Mouse (Mus musculus) Patski (cell line): ENCODE measurements around the gene Nlrc5. TPM values are rescaled to one million over a fixed set of nuclear protein-coding genes. Genes with fewer than 3 reads are reported as not detected.

Experiments used
- ATAC-seq: fragments of 100-300 bp; one replicate; pipeline ENCODE4 v1.8.0; 2021
- CTCF ChIA-PET: fragments of 350-600 bp; sonication (Branson Sonifier 250); formaldehyde crosslinking; loops from one replicate; lab custom pipeline; 2022; ENCODE audit warnings: inconsistent platforms; lab: Charles Lee
- POLR2A ChIA-PET: fragments of 350-600 bp; sonication (Branson Sonifier 250); formaldehyde crosslinking; loops from one replicate; lab custom pipeline; 2022; ENCODE audit warnings: antibody characterized with exemption, inconsistent platforms; lab: Charles Lee
- DNase-seq: peaks from one replicate; pipeline ENCODE4 v3.0.0-alpha.2; 2011; ENCODE audit warnings: low read depth, low spot score
- H3K27me3 ChIP-seq: fragments of 371-371 bp; one replicate; pipeline ENCODE4 v1.5.1; 2021
- CTCF ChIP-seq: fragments of 100-300 bp; IDR thresholded peaks from one replicate; pipeline ENCODE4 v1.5.1; 2021
- in situ Hi-C: fragments of 300-500 bp; cut with MboI; formaldehyde crosslinking; loops from 3 replicates; pipeline ENCODE4 v1.11.1; 2018; ENCODE audit warnings: low pct_unique_long_range_greater_than_20kb, mixed read lengths
- polyA plus RNA-seq: library from polyadenylated mRNA; unstranded; gene quantifications from one replicate; pipeline ENCODE4 v1.2.3, GENCODE M21; 2021

Nlrc5 gene
- polyA plus RNA-seq, 1 experiment from 2014 or later = 0.76 TPM

DNA sequence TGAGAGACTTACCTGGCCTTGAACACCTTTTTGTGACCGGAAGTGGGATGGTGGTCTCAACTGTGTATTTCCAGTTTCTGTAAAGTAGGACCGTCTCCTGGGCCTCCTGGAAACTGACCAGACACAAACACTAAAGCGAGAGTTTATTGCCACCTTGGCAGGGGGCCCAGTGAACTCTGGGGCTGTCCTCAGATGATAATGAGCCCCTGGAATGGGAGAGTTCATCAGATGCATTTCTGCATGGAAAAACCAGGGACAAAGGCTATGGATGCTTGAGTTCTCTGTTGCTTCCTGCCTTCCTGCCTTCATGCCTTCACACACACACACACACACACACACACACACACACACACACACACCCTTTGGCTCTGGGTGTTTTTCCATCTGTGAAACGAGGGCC is 100.5 kb downstream of the Nlrc5 start:
- DNase-seq = no peak
- in situ Hi-C loops = no loop called here
- CTCF ChIA-PET = interaction anchor here (1.2 to 2.7 kb wide), 3 partner anchors 27 to 50 kb away, joined by 3 to 5 read pairs (median 3); no protein-coding TSS in a partner anchor
- H3K27me3 ChIP-seq = no peaks in the 10 kb centered on the region
- POLR2A ChIA-PET = interaction anchor here (0.6 kb wide), 1 partner anchor 236 kb away, joined by 3 read pairs; no protein-coding TSS in a partner anchor
- no peak for TF ChIP-seq CTCF
- ATAC-seq = no peak

DNA sequence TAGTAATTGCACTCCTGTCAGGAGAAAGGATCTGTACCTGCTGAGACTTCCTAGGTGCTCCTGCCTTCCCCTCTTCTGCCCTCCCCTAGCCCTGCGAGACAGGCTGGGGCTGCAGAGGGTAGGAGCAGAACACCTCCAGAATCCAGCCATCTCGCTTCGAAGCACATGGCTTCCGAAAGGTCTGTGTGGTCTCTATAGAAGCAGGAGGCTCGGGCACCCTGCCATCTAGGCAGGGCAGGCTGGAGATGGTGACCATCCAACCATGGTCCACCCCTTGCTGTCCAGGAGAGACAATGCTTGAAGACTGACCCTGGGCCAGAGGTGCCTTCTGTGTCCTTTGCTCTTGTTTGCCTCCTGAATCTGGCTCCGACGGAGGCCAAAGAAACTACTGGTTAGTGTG is 101.5 kb downstream of the Nlrc5 start:
- ATAC-seq (no peak), DNase-seq (no peak)
- no peak for TF ChIP-seq CTCF
- CTCF ChIA-PET = interaction anchor here (2.7 kb wide), 1 partner anchor 44 kb away, joined by 5 read pairs; no protein-coding TSS in a partner anchor
- in situ Hi-C loops = no loop called here
- POLR2A ChIA-PET = no interaction called here
- no peaks in the 10 kb centered on the region for H3K27me3 ChIP-seq

- CTCF ChIA-PET = no interaction called here
- in situ Hi-C loops = no loop called here
- ATAC-seq (no peak), DNase-seq (no peak)
- POLR2A ChIA-PET = no interaction called here
- H3K27me3 ChIP-seq = no peaks in the 10 kb centered on the region
- no peak for TF ChIP-seq CTCF
These were observed 103.3 kb downstream of the Nlrc5 start for GRCm38 (mm10) chr8:94537456-94537855.

DNA sequence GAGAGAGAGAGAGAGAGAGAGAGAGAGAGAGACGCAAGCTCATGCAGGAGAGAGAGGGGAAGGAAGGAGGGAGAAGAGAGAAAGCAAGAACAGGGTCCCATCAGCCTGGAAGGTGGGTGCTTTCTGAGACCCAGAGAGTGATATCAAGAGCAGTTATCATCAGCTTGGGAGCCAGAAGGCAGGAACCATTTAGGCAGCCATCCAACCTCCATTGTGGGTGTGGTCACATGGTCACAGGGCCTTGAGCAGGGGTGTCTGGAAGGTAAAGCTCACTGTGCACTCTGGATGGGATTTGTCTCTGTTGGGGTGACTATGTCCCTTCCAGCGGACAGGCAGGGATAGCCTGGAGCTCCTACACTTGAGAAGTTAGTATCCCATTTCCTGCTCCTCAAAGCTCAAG is 105.9 kb downstream of the Nlrc5 start:
- DNase-seq (no peak), ATAC-seq (no peak)
- no peak for TF ChIP-seq CTCF
- in situ Hi-C loops = no loop called here
- ChIA-PET POLR2A (interaction anchor here (1.1 kb wide), 1 partner anchor 26 kb away, joined by 3 read pairs; no protein-coding TSS in a partner anchor), CTCF (interaction anchor here (0.9 kb wide), 1 partner anchor 9 kb away, joined by 3 read pairs; no protein-coding TSS in a partner anchor)
- H3K27me3 ChIP-seq = no peaks in the 10 kb centered on the region

DNA sequence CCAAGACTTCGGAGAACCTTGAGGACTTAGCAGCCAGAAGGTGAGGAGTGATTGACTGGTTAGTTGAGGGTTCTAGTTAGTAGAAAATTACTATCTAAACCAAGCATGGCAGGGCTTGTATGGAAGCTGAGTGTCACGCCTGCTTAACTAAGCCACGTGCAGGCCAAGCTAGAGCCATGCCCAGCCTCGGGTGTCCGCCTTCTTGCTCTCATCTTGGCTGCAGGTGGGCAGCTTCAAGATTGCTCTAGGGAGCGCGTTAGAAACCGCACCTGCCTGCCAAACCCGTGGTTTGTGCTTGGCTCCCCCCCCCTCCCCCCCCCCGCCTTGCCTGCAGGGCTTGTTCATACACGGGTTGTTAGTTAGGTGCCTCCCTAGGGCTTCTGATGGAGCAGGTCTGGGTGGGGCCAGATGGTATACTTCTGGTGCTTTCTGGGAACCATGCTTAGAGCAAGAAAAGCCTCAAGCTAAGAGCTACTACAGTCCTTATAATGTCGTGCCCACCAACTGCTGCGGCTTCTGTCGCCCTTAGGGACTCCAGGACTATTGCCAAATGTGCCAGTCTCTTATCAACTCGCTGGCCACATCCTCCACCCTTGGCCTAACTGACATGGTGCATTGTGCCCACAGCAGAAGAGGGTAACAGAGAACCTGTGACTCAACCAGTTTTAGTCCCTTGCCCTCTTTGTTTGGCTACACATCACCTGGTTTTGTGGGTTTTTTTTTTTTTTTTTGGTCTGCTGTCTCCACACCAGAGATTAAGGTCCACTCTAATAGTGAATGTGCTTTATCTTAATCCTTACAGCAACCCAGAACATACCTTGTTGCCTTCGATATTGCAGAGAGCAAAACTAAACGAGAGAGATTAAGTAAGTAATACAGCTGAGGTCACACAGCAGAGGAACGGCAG is 107.0 kb downstream of the Nlrc5 start:
- no peaks in the 10 kb centered on the region for H3K27me3 ChIP-seq
- ChIA-PET POLR2A (no interaction called here), CTCF (no interaction called here)
- no peak for ATAC-seq
- no peak for DNase-seq
- in situ Hi-C loops = no loop called here
- TF ChIP-seq CTCF = no peak

DNA sequence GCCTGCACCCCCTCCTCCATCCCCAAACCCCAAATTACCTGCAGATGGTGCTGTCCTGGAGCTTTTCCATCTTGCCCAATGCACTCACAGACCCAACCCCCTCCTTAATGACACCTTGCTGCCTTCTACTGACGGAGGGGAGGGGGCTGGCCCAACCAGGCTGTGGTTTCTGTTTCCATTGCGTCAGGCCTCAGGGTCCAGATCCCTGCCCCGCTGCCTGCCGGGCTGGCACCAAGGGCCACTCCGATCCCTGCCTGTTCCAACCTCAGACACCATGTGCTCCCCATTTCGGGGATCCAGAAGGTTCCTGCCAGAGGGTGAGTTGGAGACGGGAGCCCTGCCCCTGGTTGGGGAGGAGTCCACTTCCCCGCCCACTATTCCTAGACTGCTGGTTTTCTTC is 109.8 kb downstream of the Nlrc5 start:
- no peak for ATAC-seq

GRCm38 (mm10) chr8:94549041-94549440 is 114.9 kb downstream of the Nlrc5 start:
- no peak for TF ChIP-seq CTCF
- in situ Hi-C loops = no loop called here
- H3K27me3 ChIP-seq = no peaks in the 10 kb centered on the region
- CTCF ChIA-PET = interaction anchor here (0.8 to 1.4 kb wide), 3 partner anchors 10 to 17 kb away, joined by 3 read pairs; no protein-coding TSS in a partner anchor
- ATAC-seq = no peak
- POLR2A ChIA-PET = no interaction called here
- DNase-seq = no peak

More for the DNA sequence above, 109.8 kb downstream of the Nlrc5 start:
- in situ Hi-C loops = no loop called here
- TF ChIP-seq CTCF = no peak
- ChIA-PET CTCF (no interaction called here), POLR2A (no interaction called here)
- no peaks in the 10 kb centered on the region for H3K27me3 ChIP-seq
- no peak for DNase-seq

DNA sequence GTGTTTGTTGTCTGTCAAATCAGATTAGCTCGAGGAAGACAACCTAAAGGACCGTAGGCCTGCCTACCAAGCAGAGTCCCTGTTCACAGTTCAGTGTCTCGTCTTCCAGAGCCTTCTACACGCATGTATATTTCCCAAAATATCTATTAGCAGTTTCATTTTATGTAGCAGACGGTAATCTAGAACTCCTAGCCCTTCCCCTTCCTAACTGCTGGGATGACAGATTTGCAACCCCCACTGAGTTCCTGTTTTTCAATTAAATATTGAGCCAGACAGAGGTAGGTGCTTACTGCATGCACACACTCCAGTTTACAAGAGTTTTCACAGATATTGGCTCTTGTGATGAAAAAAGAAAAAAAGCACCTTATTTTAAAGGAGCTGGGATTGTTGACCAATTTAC is 115.3 kb downstream of the Nlrc5 start:
- DNase-seq (no peak), ATAC-seq (no peak)
- H3K27me3 ChIP-seq = no peaks in the 10 kb centered on the region
- TF ChIP-seq CTCF = no peak
- ChIA-PET CTCF (interaction anchor here (0.8 to 1.3 kb wide), 2 partner anchors 11 to 17 kb away, joined by 3 read pairs; no protein-coding TSS in a partner anchor), POLR2A (no interaction called here)
- in situ Hi-C loops = no loop called here

GRCm38 (mm10) chr8:94549998-94550397 is 115.8 kb downstream of the Nlrc5 start:
- H3K27me3 ChIP-seq = no peaks in the 10 kb centered on the region
- no peak for ATAC-seq
- ChIA-PET POLR2A (no interaction called here), CTCF (no interaction called here)
- DNase-seq = no peak
- in situ Hi-C loops = no loop called here
- no peak for TF ChIP-seq CTCF

- in situ Hi-C loops = no loop called here
- ChIA-PET CTCF (no interaction called here), POLR2A (interaction anchor here (0.8 kb wide), 1 partner anchor 13 kb away, joined by 5 read pairs; no protein-coding TSS in a partner anchor)
- TF ChIP-seq CTCF = no peak
- no peaks in the 10 kb centered on the region for H3K27me3 ChIP-seq
- ATAC-seq = no peak
- DNase-seq = no peak
These were observed 117.6 kb downstream of the Nlrc5 start for GRCm38 (mm10) chr8:94551471-94552422.
